Mouse (Mus musculus): ENCODE data around the gene Uox.

GRCm38 (mm10) chr3:146589523-146589922 lies 19.3 kb downstream of the Uox start:
- TF ChIP-seq TAL1 (IDR thresholded peaks at IDR 0.05; ENCODE audit: low read length), result no peak
- no peak for TF ChIP-seq GATA1 (IDR thresholded peaks at IDR 0.05; ENCODE audit: low read length)

Data from erythroblast, embryonic 14.5 days (primary cell).